Mouse (Mus musculus) ES-Bruce4 (cell line): ENCODE results near the gene Gpr62.

Experiments
- CTCF ChIP-seq: IDR thresholded peaks from one replicate; pipeline ENCODE4 v1.8.1; 2011; ENCODE audit warnings: low read depth, low read length
- POLR2A ChIP-seq: IDR thresholded peaks from one replicate; pipeline ENCODE4 v1.8.1; 2011; ENCODE audit warnings: low read length; ENCODE audit not compliant: insufficient read depth

GRCm38 (mm10) chr9:106469317-106469716 is 3.6 kb upstream of the Gpr62 start:
- TF ChIP-seq CTCF (peak; percentile 19), POLR2A (no peak)
